Mouse (Mus musculus): ENCODE results near the gene Suco. TPM values are rescaled to one million over a fixed set of nuclear protein-coding genes. Genes with fewer than 3 reads are reported as not detected.

Gene Suco
- total RNA-seq, 2 experiments from 2014 or later: 222 to 746 TPM

DNA sequence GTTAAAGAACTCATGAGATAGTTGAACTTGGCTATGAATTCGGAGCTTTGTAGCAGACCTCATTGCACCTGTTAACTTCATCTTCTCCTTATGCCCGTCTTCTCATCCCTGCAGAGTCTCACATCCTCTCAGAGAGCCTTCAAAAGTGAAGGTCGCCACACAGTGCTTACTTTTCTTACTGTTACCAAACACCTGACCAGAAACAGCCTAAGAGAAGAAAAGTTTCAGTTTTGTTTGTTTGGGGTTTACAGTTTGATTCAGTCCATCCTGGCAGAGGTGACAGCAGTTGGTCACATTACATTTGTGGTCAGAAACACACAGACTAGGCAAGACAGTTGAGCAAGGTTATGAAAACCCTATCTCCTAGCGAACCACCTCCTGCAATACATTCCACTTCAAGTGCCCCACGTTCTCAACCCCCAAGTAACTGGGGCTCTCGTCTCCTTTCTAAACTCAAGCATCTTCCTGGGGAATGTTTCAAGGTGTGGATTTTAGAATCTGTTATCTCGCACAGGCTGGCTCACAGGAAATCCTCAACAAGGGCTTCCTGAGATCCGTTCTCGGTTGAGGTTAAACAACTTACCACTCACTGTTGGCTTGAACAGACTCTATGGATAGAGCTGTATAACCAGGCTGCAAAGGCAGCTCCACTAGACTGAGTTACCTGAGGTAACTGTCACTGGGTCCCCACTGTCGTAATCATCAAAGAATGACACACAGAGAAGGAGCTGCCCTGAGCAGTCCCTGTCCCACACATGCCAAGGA is 81.9 kb downstream of the Suco start:
- no peak for ATAC-seq (replicated peaks; ENCODE audit: low FRiP score, poor library complexity, severe bottlenecking)

DNA sequence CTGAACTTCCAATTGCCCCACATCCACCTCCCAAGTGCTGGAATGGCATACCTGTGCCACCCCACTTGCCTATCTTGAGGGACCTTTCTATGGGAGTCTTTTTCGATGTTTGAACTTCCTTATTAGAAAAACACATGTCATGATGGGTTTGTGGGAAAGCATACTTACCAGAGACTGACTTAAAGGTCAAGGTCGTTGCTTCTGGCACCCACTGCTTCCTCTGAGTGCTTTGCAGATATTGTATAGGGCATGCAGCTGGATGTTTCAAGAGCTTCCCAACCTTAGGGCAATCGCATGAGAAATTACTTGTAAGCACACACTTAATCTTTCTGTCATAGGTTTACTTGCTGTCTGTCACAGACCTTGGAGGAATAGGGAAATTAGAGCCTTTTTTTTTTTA is 83.2 kb downstream of the Suco start:
- no peak for ATAC-seq (replicated peaks; ENCODE audit: low FRiP score, poor library complexity, severe bottlenecking)

DNA sequence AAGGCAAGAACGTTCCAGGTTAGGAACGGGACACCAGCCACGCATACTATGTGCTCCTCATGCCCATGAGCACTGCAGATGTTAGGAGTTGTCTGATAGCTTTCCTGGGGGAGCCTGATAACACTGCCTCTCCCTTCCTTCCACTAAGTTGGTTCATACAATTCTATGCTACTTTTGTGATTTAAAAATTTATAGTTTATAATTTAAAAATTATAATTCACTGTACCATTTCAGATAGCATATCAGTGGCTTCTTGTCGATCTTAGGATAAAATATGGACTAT is 83.9 kb downstream of the Suco start:
- ATAC-seq (replicated peaks; ENCODE audit: low FRiP score, poor library complexity, severe bottlenecking): peak; percentile 79

DNA sequence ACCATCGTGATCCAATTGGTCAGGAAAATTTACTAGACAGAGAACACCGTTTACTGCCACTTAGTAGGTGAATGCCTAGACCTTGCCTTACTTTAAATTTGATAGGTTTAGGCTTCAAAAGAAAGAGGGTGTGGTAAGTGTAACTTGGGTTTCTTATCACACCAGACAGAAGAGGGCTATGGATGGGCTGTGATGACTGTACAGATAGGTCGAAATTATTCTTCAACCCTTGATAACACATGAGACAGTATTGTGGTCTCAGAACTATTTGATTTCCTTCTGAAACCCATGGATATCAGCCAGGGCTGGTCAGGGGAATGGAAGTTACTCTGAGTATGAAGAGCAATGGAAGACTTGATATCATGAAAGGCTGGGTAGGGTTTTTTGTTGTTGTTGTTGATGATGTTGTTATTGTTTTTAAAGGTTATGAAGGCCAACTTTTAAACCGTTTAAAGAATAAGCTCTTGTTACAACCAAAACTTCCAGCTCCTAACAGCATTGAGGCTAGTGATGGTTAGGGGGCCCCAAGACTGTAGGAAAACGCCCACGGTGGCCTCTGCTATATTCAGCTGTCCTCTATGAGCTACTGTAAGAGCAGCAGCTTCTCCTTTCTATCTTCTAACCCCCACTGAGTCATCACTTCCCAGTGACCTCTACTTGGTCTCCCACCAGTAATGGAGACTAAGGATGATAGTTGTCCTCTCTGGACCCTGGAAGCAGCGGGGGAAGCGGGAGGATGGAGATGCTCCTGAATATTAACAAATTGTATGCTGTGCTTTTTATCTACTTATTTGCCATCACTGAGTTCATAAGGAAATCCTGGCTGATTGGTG is 84.4 kb downstream of the Suco start:
- peak; percentile 63 for ATAC-seq (replicated peaks; ENCODE audit: low FRiP score, poor library complexity, severe bottlenecking)

DNA sequence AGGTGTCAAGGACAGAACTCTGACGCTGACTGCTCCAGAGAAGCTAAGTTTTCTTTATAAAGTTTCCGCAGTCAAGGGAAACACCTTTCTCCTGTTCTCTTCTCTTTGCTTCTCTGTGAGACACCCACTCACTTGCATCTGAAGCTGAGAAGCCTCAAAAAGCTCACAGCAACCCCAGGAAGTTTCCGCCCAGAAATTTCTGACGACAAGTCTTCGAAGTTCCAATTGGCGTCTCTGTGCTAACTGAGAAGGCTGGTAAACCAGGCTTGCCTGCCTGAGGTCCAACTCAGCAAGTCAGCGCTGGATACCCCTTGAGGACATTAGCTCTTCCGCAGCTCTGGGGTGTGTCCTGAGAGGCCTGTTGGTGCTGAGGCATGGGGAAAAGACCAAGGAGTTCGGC is 88.1 kb downstream of the Suco start, which contains the start of gene Fasl:
Gene Fasl (minus strand): TSS at position 157 of the 400 bp plus-strand sequence.
- ATAC-seq (replicated peaks; ENCODE audit: low FRiP score, poor library complexity, severe bottlenecking): no peak

DNA sequence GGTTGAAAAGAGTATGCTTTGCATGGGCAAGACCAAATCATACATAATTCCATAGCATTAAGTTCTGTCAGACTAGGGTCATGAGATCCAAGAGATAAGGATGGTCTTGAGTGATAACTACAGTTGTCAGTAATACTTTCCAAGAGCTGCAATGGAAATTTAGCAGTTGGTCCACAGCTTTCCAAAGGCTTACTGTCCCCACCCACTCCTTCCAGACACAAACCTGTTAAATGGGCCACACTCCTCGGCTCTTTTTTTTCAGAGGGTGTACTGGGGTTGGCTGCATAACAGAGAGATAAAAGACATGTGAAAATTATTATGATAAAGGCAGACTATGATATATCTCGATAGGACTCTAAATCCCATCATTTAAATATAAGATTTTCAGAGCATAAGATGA is 93.8 kb downstream of the Suco start:
- ATAC-seq (replicated peaks; ENCODE audit: low FRiP score, poor library complexity, severe bottlenecking): no peak

DNA sequence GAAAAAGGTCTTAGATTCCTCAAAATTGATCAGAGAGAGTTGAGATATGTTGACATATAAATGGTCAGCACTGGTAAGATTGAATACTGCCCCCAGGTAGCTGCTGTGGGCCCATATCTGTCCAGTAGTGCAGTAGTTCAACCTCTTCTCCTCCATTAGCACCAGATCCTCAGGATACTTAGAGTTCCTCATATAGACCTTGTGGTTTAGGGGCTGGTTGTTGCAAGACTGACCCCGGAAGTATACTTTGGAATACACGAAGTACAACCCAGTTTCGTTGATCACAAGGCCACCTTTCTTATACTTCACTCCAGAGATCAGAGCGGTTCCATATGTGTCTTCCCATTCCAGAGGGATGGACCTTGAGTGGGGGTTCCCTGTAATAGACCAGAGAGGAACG is 94.9 kb downstream of the Suco start:
- no peak for ATAC-seq (replicated peaks; ENCODE audit: low FRiP score, poor library complexity, severe bottlenecking)

DNA sequence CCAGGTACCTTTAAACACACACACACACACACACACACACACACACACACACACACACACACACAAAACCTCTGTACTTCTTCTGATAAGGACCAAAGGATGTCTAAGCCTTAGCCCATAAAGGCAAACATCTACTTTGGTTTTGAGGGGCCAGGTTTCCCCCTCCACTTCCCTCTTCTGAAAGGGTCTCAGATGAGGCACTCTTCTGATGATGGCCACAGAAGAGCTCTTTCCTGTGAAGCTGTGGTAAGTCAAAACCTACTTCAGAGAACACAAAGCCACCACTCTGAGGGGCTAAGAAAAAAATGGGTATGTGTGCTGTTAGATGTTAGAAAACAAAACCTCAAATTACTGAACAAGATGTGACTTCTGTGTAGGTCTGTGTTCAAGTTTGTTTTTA is 97.4 kb downstream of the Suco start:
- no peak for ATAC-seq (replicated peaks; ENCODE audit: low FRiP score, poor library complexity, severe bottlenecking)

DNA sequence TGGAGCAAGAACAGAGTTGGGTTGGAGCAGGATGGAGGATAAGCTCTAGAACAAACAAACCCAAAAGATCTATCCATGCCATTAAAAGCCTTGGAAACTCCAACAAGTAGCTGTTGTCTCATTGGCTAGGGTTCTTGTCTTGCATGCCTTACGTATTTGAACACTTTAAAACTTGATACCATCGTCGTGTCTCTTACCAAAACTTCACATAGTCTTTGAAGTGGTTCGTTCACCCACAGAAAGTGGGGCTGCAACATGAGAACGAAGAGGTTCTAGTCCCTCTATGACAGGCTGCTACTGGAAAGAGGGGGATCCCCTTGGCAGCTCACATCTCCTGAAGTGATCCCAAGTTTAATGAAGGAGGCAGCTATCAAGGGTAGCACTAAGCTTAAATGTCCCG is 101.3 kb downstream of the Suco start:
- no peak for ATAC-seq (replicated peaks; ENCODE audit: low FRiP score, poor library complexity, severe bottlenecking)

DNA sequence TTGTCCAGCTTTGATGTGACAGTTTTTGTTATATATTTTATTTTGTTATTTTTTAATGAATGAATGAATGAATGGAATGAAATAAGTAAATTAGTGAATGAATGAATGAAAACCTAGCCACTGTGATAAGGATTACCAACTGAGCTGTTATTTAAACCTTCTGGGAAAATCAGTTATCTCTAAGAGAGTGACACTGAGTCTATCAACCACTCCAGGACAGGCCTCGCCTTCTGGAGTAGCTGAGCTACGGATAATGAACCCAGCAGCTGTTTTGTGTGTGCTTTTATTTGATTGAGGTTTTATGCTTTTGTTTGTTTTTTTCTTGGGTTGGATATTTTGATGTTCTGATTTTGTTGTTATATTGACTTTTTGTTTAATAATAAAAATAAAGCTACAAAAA is 105.2 kb downstream of the Suco start:
- ATAC-seq (replicated peaks; ENCODE audit: low FRiP score, poor library complexity, severe bottlenecking): no peak

DNA sequence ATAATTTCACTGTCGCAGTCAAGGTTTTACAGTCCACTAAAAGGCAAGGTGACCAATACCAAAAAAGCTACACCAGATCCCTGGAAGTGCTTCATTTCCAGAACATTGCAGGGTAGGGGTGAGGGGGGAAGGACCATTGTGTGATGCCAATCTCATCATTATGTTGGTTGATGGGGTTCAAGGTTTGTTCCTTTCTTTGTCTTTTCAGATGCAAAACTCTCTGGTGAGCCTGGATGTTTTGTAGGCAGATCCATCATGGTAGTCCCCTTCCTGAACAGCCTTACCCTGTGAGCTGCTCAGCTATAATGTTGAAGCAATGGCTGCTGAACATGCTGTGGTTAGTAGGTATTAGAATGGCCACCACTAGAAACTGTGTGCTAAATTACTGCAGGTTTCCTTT is 107.2 kb downstream of the Suco start:
- ATAC-seq (replicated peaks; ENCODE audit: low FRiP score, poor library complexity, severe bottlenecking): no peak

DNA sequence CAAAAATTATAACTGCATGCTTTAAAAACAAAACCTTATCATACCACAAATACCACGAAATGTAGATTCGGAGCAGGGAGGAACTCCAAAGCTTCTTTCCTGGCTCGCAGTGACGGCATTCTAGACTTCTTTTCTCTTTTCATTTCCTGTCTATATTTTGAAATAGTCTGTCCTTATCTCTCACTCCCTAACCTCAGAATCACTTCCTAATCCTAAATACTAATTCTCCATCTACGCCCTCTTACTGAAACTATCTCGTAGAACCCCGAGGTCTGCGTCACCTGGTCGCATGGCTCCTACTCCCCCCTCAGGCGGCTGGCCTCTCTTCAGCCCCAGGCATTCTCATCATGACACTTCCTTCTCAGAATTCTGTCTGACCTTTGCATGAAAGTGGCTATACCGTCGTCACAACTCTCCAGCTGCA is 109.4 kb downstream of the Suco start:
- peak; percentile 50 for ATAC-seq (replicated peaks; ENCODE audit: low FRiP score, poor library complexity, severe bottlenecking)

DNA sequence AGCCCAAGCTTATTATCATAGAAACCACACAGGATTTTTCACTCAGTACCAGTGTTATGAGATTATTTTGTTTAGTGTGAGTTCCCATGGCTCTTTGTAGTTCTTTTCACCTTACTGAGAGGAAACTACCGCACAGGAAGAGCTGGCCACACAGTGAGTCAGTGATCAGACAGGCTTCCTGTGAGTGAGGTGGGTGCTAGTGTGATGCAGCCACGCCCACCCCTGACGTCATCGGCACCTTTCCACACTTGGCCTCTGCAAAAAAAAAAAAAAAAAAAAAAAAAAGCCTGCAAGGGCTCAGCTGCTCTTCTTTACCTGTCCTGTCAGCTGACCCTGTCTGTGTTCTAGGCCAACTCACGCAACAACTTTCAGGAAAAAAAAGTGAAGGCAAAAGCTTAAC is 109.8 kb downstream of the Suco start:
- ATAC-seq (replicated peaks; ENCODE audit: low FRiP score, poor library complexity, severe bottlenecking): peak; percentile 97

Other genes with a start within 250 kb of the Suco start
- not detected in 2 replicates for gene Fasl, start 88.2 kb downstream of the Suco start, total RNA-seq (2015; ENCODE audit: low replicate concordance)
- gene Fasl, start 88.2 kb downstream of the Suco start, total RNA-seq (2017; ENCODE audit: low replicate concordance): 0.68 TPM in 1 of 2 replicates, not detected in the other
- gene Pigc, start 92.5 kb upstream of the Suco start, total RNA-seq (2015; ENCODE audit: low replicate concordance): 11.9 TPM in 2 replicates
- gene Pigc, start 92.5 kb upstream of the Suco start, total RNA-seq (2017; ENCODE audit: low replicate concordance): 18.5 and 19.2 TPM in 2 replicates
- not detected in 2 replicates for gene 4930558K02Rik, start 103.0 kb upstream of the Suco start, total RNA-seq (2015; ENCODE audit: low replicate concordance)
- not detected in 2 replicates for gene 4930558K02Rik, start 103.0 kb upstream of the Suco start, total RNA-seq (2017; ENCODE audit: low replicate concordance)

All from erythroblast, adult 5-6 weeks (primary cell).